Mouse (Mus musculus): ENCODE measurements at regions not wholly inside any gene's neighbourhood (a gene's known extent, or its start where the extent isn't known, plus 50 kb on each side); places are given as distances from the start of the nearest gene placed in this dataset.

GRCm38 (mm10) chr16:52601068-52601829, 147.4 kb upstream of the Alcam start:
- Histone ChIP-seq H3K4me2 (ENCODE audit: low read length) (no peak overlapping the region), H3K4me3 (replicated peaks; ENCODE audit: low read depth, low read length) (no peak overlapping the region), H3K27me3 (ENCODE audit: control insufficient read depth, insufficient read depth, low read length) (no peaks in the 10 kb centered on the region), H3K36me3 (ENCODE audit: control insufficient read depth, insufficient read depth, low read length) (no peaks in the 10 kb centered on the region), H3K4me1 (ENCODE audit: control insufficient read depth, insufficient read depth, low read length) (no peaks in the 10 kb centered on the region), H3K27ac (replicated peaks; ENCODE audit: low read depth, low read length) (no peak overlapping the region), H3K9me3 (ENCODE audit: control insufficient read depth, low read length) (no peaks in the 10 kb centered on the region), H3K9ac (replicated peaks; ENCODE audit: low read length) (no peak overlapping the region)
- ATAC-seq (ENCODE audit: low FRiP score, low TSS enrichment) = no peak; the same call in 1 of the 2 replicates
- WGBS = 64% methylated on average over 8 of the region's 8 CpGs
- DNase-seq = peak; percentile 6

GRCm38 (mm10) chr16:52598232-52598631, 144.4 kb upstream of the Alcam start:
- Histone ChIP-seq H3K4me1 (ENCODE audit: control insufficient read depth, insufficient read depth, low read length) (no peaks in the 10 kb centered on the region), H3K27ac (replicated peaks; ENCODE audit: low read depth, low read length) (no peak overlapping the region), H3K36me3 (ENCODE audit: control insufficient read depth, insufficient read depth, low read length) (no peaks in the 10 kb centered on the region)

GRCm38 (mm10) chr16:52597181-52597580, 143.3 kb upstream of the Alcam start:
- H3K27me3 ChIP-seq (ENCODE audit: control insufficient read depth, insufficient read depth, low read length) = no peaks in the 10 kb centered on the region
- DNase-seq (no peak), ATAC-seq (ENCODE audit: low FRiP score, low TSS enrichment) (no peak)
- no peak overlapping the region for H3K4me2 ChIP-seq (ENCODE audit: low read length)
- no peak overlapping the region for H3K9ac ChIP-seq (replicated peaks; ENCODE audit: low read length)
- no peak overlapping the region for H3K27ac ChIP-seq (replicated peaks; ENCODE audit: low read depth, low read length)
- H3K36me3 ChIP-seq (ENCODE audit: control insufficient read depth, insufficient read depth, low read length) = no peaks in the 10 kb centered on the region
- 74% methylated on average over 7 of the region's 7 CpGs for WGBS
- H3K4me3 ChIP-seq (replicated peaks; ENCODE audit: low read depth, low read length) = no peak overlapping the region
- no peaks in the 10 kb centered on the region for H3K4me1 ChIP-seq (ENCODE audit: control insufficient read depth, insufficient read depth, low read length)
- no peaks in the 10 kb centered on the region for H3K9me3 ChIP-seq (ENCODE audit: control insufficient read depth, low read length)

More at GRCm38 (mm10) chr16:52598232-52598631, 144.4 kb upstream of the Alcam start:
- 91% methylated on average over 1 of the region's 1 CpGs for WGBS
- DNase-seq (no peak), ATAC-seq (ENCODE audit: low FRiP score, low TSS enrichment) (no peak)
- Histone ChIP-seq H3K9me3 (ENCODE audit: control insufficient read depth, low read length) (no peaks in the 10 kb centered on the region), H3K27me3 (ENCODE audit: control insufficient read depth, insufficient read depth, low read length) (no peaks in the 10 kb centered on the region), H3K9ac (replicated peaks; ENCODE audit: low read length) (no peak overlapping the region), H3K4me2 (ENCODE audit: low read length) (no peak overlapping the region), H3K4me3 (replicated peaks; ENCODE audit: low read depth, low read length) (no peak overlapping the region)

- WGBS = 46% methylated on average over 1 of the region's 1 CpGs
- Histone ChIP-seq H3K27ac (replicated peaks; ENCODE audit: low read depth, low read length) (no peak overlapping the region), H3K4me2 (ENCODE audit: low read length) (no peak overlapping the region), H3K9ac (replicated peaks; ENCODE audit: low read length) (no peak overlapping the region), H3K27me3 (ENCODE audit: control insufficient read depth, insufficient read depth, low read length) (no peaks in the 10 kb centered on the region), H3K4me1 (ENCODE audit: control insufficient read depth, insufficient read depth, low read length) (no peaks in the 10 kb centered on the region), H3K9me3 (ENCODE audit: control insufficient read depth, low read length) (no peaks in the 10 kb centered on the region), H3K36me3 (ENCODE audit: control insufficient read depth, insufficient read depth, low read length) (no peaks in the 10 kb centered on the region), H3K4me3 (replicated peaks; ENCODE audit: low read depth, low read length) (no peak overlapping the region)
- DNase-seq (no peak), ATAC-seq (ENCODE audit: low FRiP score, low TSS enrichment) (no peak)
Measured at GRCm38 (mm10) chr16:52588291-52588781, 134.5 kb upstream of the Alcam start.

GRCm38 (mm10) chr16:52569078-52569477, 115.2 kb upstream of the Alcam start:
- 72% methylated on average over 2 of the region's 2 CpGs for WGBS
- DNase-seq (peak; percentile 11), ATAC-seq (ENCODE audit: low FRiP score, low TSS enrichment) (no peak)
- Histone ChIP-seq H3K4me2 (ENCODE audit: low read length) (no peak overlapping the region), H3K9me3 (ENCODE audit: control insufficient read depth, low read length) (no peaks in the 10 kb centered on the region), H3K4me1 (ENCODE audit: control insufficient read depth, insufficient read depth, low read length) (no peaks in the 10 kb centered on the region), H3K27ac (replicated peaks; ENCODE audit: low read depth, low read length) (no peak overlapping the region), H3K4me3 (replicated peaks; ENCODE audit: low read depth, low read length) (no peak overlapping the region), H3K9ac (replicated peaks; ENCODE audit: low read length) (no peak overlapping the region), H3K27me3 (ENCODE audit: control insufficient read depth, insufficient read depth, low read length) (no peaks in the 10 kb centered on the region), H3K36me3 (ENCODE audit: control insufficient read depth, insufficient read depth, low read length) (no peaks in the 10 kb centered on the region)

GRCm38 (mm10) chr16:52536278-52536677, 82.4 kb upstream of the Alcam start:
- H3K4me2 ChIP-seq (ENCODE audit: low read length) = no peak overlapping the region
- no peaks in the 10 kb centered on the region for H3K36me3 ChIP-seq (ENCODE audit: control insufficient read depth, insufficient read depth, low read length)
- H3K27me3 ChIP-seq (ENCODE audit: control insufficient read depth, insufficient read depth, low read length) = no peaks in the 10 kb centered on the region
- no peaks in the 10 kb centered on the region for H3K4me1 ChIP-seq (ENCODE audit: control insufficient read depth, insufficient read depth, low read length)
- no peak overlapping the region for H3K4me3 ChIP-seq (replicated peaks; ENCODE audit: low read depth, low read length)
- WGBS = 88% methylated on average over 1 of the region's 1 CpGs
- ATAC-seq (ENCODE audit: low FRiP score, low TSS enrichment) = no peak
- DNase-seq = no peak
- H3K9ac ChIP-seq (replicated peaks; ENCODE audit: low read length) = no peak overlapping the region
- no peaks in the 10 kb centered on the region for H3K9me3 ChIP-seq (ENCODE audit: control insufficient read depth, low read length)
- H3K27ac ChIP-seq (replicated peaks; ENCODE audit: low read depth, low read length) = no peak overlapping the region

GRCm38 (mm10) chr16:52534601-52535000, 80.7 kb upstream of the Alcam start:
- H3K9me3 ChIP-seq (ENCODE audit: control insufficient read depth, low read length) = no peaks in the 10 kb centered on the region
- no peak overlapping the region for H3K27ac ChIP-seq (replicated peaks; ENCODE audit: low read depth, low read length)
- H3K9ac ChIP-seq (replicated peaks; ENCODE audit: low read length) = no peak overlapping the region
- H3K4me1 ChIP-seq (ENCODE audit: control insufficient read depth, insufficient read depth, low read length) = no peaks in the 10 kb centered on the region
- H3K27me3 ChIP-seq (ENCODE audit: control insufficient read depth, insufficient read depth, low read length) = no peaks in the 10 kb centered on the region
- WGBS = 95% methylated on average over 1 of the region's 1 CpGs
- DNase-seq (no peak), ATAC-seq (ENCODE audit: low FRiP score, low TSS enrichment) (no peak)
- no peak overlapping the region for H3K4me2 ChIP-seq (ENCODE audit: low read length)
- no peak overlapping the region for H3K4me3 ChIP-seq (replicated peaks; ENCODE audit: low read depth, low read length)
- H3K36me3 ChIP-seq (ENCODE audit: control insufficient read depth, insufficient read depth, low read length) = no peaks in the 10 kb centered on the region

DNA sequence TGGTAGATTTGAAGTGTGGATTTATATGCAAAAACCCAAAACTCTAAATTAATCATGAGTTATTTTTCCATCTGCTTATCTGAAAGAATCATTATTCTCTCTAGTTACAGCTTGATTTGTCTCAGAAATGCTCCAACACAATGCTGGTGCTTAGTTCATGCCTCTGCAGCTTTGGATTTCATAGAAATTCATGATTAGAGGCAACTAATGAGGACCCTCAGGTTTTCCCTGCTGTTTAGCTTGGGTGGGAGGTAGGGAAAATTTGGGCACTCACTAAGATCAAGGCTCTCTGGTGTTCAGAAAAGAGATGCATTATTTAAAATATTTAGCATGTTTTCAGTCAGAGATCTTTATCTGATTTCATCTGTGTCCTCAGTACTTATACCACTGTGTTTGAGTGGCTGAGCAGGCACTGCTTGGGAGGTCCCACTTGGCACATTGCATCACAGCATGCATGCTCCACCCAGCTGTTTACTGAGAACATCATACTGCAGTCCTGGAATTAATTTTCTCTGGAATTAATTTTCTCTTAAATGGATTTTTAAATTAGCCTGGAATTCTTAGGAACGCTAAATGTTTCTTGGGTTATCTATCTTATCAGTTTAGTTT, 78.7 kb upstream of the Alcam start:
- Histone ChIP-seq H3K4me1 (ENCODE audit: control insufficient read depth, insufficient read depth, low read length) (no peaks in the 10 kb centered on the region), H3K36me3 (ENCODE audit: control insufficient read depth, insufficient read depth, low read length) (no peaks in the 10 kb centered on the region), H3K9me3 (ENCODE audit: control insufficient read depth, low read length) (no peaks in the 10 kb centered on the region), H3K4me2 (ENCODE audit: low read length) (no peak overlapping the region), H3K27me3 (ENCODE audit: control insufficient read depth, insufficient read depth, low read length) (no peaks in the 10 kb centered on the region), H3K9ac (replicated peaks; ENCODE audit: low read length) (no peak overlapping the region), H3K4me3 (replicated peaks; ENCODE audit: low read depth, low read length) (no peak overlapping the region), H3K27ac (replicated peaks; ENCODE audit: low read depth, low read length) (no peak overlapping the region)
- WGBS = 92% methylated on average over 1 of the region's 1 CpGs
- ATAC-seq (ENCODE audit: low FRiP score, low TSS enrichment) (no peak), DNase-seq (peak; percentile 6)
